Mouse (Mus musculus) midbrain, embryonic 13.5 days (tissue): ENCODE measurements around the gene Sod1. TPM values are rescaled to one million over a fixed set of nuclear protein-coding genes. Genes with fewer than 3 reads are reported as not detected.
"Not testable (repeated sequence)": the region's sequence is repeated elsewhere in the genome, so short reads cannot be mapped to it uniquely, and the experiment has no call there.

Experiments
- ATAC-seq: fragments of 200-750 bp; cut with Nextera tagmentation; 2 replicates; pipeline ENCODE4 v1.8.0; 2017; ENCODE audit warnings: mild to moderate bottlenecking, moderate TSS enrichment, moderate library complexity
- H3K27ac ChIP-seq: fragments of 300-500 bp; sonication (generic); 2 replicates; pipeline ENCODE4 v1.5.1; 2015; ENCODE audit warnings: inconsistent platforms, mild to moderate bottlenecking, moderate library complexity
- H3K27me3 ChIP-seq: fragments of 300-500 bp; sonication (generic); 2 replicates; pipeline ENCODE4 v1.6.1; 2015; ENCODE audit warnings: mild to moderate bottlenecking, inconsistent platforms
- H3K36me3 ChIP-seq: fragments of 300-500 bp; sonication (generic); 2 replicates; pipeline ENCODE4 v1.6.1; 2015; ENCODE audit warnings: mild to moderate bottlenecking, inconsistent platforms
- H3K4me1 ChIP-seq: fragments of 300-500 bp; sonication (generic); replicated peaks from 2 replicates; pipeline ENCODE4 v1.6.1; 2015; ENCODE audit warnings: inconsistent platforms
- H3K4me2 ChIP-seq: fragments of 300-500 bp; sonication (generic); replicated peaks from 2 replicates; pipeline ENCODE4 v1.6.1; 2015; ENCODE audit warnings: moderate library complexity, mild to moderate bottlenecking, inconsistent platforms
- H3K4me3 ChIP-seq: fragments of 300-500 bp; sonication (generic); replicated peaks from 2 replicates; pipeline ENCODE4 v1.5.1; 2015; ENCODE audit warnings: mild to moderate bottlenecking, inconsistent platforms
- H3K9ac ChIP-seq: fragments of 300-500 bp; sonication (generic); replicated peaks from 2 replicates; pipeline ENCODE4 v1.6.1; 2015; ENCODE audit warnings: mild to moderate bottlenecking, inconsistent platforms
- H3K9me3 ChIP-seq: fragments of 300-500 bp; sonication (generic); 2 replicates; pipeline ENCODE4 v1.6.1; 2016; ENCODE audit warnings: mild to moderate bottlenecking, inconsistent platforms
- WGBS: fragments of 180-500 bp; shearing (Covaris S2); methylation state at CpG from one replicate; pipeline ENCODE4 v1.1.7; 2015; 5-methylcytosine and 5-hydroxymethylcytosine counted together
- polyA plus RNA-seq: library from polyadenylated mRNA; unstranded; fragments of >200 nt; fragmentation: Nextera tagmentation; extraction: Ambion mirVana; gene quantifications from 2 replicates; pipeline ENCODE4 v1.2.1, GENCODE M21; 2015

Gene Sod1
- polyA plus RNA-seq, 1 experiment from 2014 or later: 826 TPM

DNA sequence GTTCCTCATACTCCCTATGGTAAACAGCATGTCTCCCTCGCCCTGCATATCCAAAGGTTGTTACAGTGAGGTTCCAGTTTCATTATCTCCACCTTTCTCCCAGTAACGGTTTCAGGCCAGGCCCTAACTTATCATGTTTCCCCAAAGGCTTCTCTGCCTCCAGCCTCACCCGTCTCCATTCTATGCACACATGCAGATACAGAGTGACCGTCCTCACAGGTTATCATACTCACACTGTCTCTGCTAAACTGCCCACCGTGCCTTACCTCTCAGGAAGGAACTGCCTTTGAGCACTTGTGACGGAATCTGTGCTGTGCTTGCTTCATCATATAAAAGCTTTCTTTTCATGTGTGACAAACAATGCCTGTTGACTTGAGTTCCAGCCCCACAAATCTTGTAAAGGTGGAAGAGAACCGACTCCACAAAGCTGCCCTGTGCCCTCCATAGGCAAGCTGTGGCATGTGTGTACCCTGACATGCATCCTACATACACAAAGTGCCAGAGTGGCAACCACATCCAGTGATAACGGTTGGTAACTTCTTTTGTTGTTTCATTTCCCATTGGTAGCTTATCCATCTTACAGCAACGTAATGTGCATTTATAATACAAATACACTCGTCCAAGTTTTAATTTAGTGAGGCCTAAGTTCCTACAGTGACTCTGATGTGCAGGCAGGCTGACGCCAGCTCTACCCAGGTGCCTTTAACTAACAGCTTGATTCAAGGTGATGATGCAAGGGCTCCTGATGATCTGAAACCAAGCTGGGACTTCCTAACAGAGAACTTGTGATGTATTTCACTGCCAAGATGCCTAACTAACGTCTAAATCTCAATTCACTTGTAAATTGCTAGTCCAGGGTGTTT lies 6.8 kb upstream of the Sod1 start:
- H3K4me3 ChIP-seq: no peak overlapping the region
- ATAC-seq: no peak
- H3K27ac ChIP-seq: no peak overlapping the region
- WGBS: 81% methylated on average over 12 of the region's 12 CpGs
- H3K27me3 ChIP-seq: no peaks in the 10 kb centered on the region
- no peaks in the 10 kb centered on the region for H3K9me3 ChIP-seq
- no peaks in the 10 kb centered on the region for H3K4me1 ChIP-seq
- no peak overlapping the region for H3K4me2 ChIP-seq
- no peaks in the 10 kb centered on the region for H3K36me3 ChIP-seq
- H3K9ac ChIP-seq: no peak overlapping the region

DNA sequence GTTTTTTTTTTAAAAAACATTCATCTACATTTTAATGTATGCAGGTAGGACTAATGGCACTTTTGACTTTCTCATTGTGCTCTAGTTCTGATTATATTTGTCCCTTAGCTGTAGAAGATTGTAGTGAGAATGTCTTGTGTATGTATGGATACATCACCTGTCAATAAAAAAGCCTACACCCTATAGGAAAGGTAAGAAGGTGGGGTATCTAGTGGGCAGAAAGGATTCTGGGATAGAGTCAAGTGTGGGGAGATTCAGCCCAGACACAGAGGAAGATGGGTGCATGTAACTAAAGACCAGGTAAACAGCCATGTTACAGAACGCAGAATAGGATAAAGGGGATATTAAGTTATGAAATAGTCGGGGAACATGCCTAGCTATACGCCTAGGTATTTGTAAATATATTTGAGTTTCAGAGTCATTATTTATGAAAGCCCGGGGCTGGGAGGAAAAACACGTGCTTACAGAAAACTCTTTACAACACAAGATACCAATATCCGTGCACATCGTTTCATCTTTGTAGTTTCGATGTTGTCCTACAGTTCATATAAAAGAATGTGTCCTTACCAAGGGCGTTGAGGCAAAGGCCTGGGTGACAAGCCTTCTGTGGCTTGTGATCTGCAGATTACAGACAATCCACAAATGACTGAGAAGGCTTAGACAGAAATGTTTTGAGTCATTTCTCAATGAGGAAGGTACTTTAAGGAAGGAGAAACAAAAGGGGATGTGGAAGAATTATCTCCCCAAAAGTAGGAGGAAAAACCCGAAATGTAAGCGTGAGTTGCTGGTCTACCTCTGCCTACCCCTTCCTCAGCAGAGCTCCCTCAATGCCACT lies 5.6 kb upstream of the Sod1 start:
- no peaks in the 10 kb centered on the region for H3K36me3 ChIP-seq
- no peak overlapping the region for H3K4me2 ChIP-seq
- H3K9ac ChIP-seq: no peak overlapping the region
- 94% methylated on average over 11 of the region's 11 CpGs for WGBS
- H3K4me1 ChIP-seq: 0 out of 2 replicates have a peak, but pooled peaks cover 2% of the 10 kb centered on the region
- H3K4me3 ChIP-seq: no peak overlapping the region
- 0 out of 2 replicates have a peak, but pooled peaks cover 3% of the 10 kb centered on the region for H3K27me3 ChIP-seq
- no peak overlapping the region for H3K27ac ChIP-seq
- ATAC-seq: no peak
- no peaks in the 10 kb centered on the region for H3K9me3 ChIP-seq

- ATAC-seq, H3K36me3 ChIP-seq, H3K4me1 ChIP-seq, H3K4me3 ChIP-seq, H3K27ac ChIP-seq, H3K4me2 ChIP-seq, H3K9me3 ChIP-seq, H3K9ac ChIP-seq, H3K27me3 ChIP-seq: not testable (repeated sequence)
- 87% methylated on average over 5 of the region's 5 CpGs for WGBS
Observed at GRCm38 (mm10) chr16:90215879-90216278, 4.7 kb upstream of the Sod1 start.

GRCm38 (mm10) chr16:90216414-90216813 lies 4.1 kb upstream of the Sod1 start:
- no peak for ATAC-seq
- Histone ChIP-seq H3K9ac (no peak overlapping the region), H3K4me1 (peaks cover 7% of the 10 kb centered on the region), H3K36me3 (no peaks in the 10 kb centered on the region), H3K27me3 (0 out of 2 replicates have a peak, but pooled peaks cover 3% of the 10 kb centered on the region), H3K4me3 (no peak overlapping the region), H3K4me2 (no peak overlapping the region), H3K9me3 (no peaks in the 10 kb centered on the region), H3K27ac (no peak overlapping the region)
- 97% methylated on average over 2 of the region's 2 CpGs for WGBS

- Histone ChIP-seq H3K36me3 (no peaks in the 10 kb centered on the region), H3K4me2 (no peak overlapping the region), H3K4me3 (no peak overlapping the region), H3K27me3 (0 out of 2 replicates have a peak, but pooled peaks cover 3% of the 10 kb centered on the region), H3K9ac (no peak overlapping the region), H3K27ac (no peak overlapping the region), H3K4me1 (peaks cover 16% of the 10 kb centered on the region), H3K9me3 (no peaks in the 10 kb centered on the region)
- 5% methylated on average over 3 of the region's 3 CpGs for WGBS
- ATAC-seq: no peak
Observed at GRCm38 (mm10) chr16:90217356-90217755, 3.2 kb upstream of the Sod1 start.

DNA sequence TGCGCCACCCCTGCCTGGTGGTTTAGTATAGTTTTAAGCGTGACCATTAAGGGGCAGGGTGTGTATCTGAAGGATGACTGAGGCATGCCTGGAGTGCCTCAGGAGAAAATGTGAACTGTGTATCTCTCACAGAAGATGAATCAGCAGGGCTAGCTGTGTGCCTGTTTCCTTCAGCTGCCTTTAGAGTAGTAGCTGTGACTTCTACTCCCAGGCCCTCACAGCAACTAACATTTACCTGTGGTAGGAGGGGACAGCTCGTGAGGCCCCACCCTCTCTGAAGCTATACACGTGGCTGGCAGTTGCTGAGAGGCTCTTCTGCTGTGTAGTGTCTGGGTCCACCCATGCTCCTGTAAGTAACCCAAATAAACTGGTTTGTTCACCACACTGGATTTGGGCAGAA lies 2.6 kb upstream of the Sod1 start:
- no peak overlapping the region for H3K4me3 ChIP-seq

DNA sequence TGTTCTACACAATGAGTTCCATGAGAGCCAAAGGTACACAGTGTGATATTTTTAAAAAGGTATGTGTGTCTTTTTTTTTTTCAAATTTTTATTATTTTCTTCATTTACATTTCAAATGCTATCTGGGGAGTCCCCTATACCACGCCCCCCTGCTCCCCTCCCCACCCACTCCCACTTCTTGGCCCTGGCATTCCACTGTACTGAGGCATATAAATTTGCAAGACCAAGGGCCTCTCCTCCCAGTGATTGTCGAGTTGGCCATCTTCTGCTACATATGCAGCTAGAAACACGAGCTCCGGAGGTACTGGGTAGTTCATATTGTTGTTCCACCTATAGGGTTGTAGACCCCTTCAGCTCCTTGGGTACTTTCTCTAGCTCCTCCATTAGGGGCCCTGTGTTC lies 1.1 kb upstream of the Sod1 start:
- Histone ChIP-seq H3K4me2 (peak overlapping the region; percentile 75; the same call in 1 of the 2 replicates), H3K4me1 (peaks cover 32% of the 10 kb centered on the region)
- H3K27me3 ChIP-seq, H3K9me3 ChIP-seq, H3K36me3 ChIP-seq, H3K4me3 ChIP-seq, H3K9ac ChIP-seq, H3K27ac ChIP-seq, ATAC-seq: not testable (repeated sequence)
- 76% methylated on average over 4 of the region's 4 CpGs for WGBS

More for the DNA sequence above, 2.6 kb upstream of the Sod1 start:
- H3K9me3 ChIP-seq: no peaks in the 10 kb centered on the region
- 72% methylated on average over 4 of the region's 4 CpGs for WGBS
- H3K9ac ChIP-seq: no peak overlapping the region
- no peak for ATAC-seq
- H3K4me1 ChIP-seq: peaks cover 22% of the 10 kb centered on the region
- no peak overlapping the region for H3K4me2 ChIP-seq
- no peaks in the 10 kb centered on the region for H3K36me3 ChIP-seq
- H3K27me3 ChIP-seq: 0 out of 2 replicates have a peak, but pooled peaks cover 3% of the 10 kb centered on the region
- H3K27ac ChIP-seq: no peak overlapping the region

- peak overlapping the region; percentile 94 for H3K27ac ChIP-seq
- ATAC-seq: peak; percentile 87
- H3K9ac ChIP-seq: peak overlapping the region; percentile 95
- no peaks in the 10 kb centered on the region for H3K9me3 ChIP-seq
- peaks cover 32% of the 10 kb centered on the region for H3K4me1 ChIP-seq
- H3K36me3 ChIP-seq: peaks cover 19% of the 10 kb centered on the region
- WGBS: under 1% methylated on average over 50 of the region's 52 CpGs
- H3K4me3 ChIP-seq: peak overlapping the region; percentile 78
- peak overlapping the region; percentile 75 for H3K4me2 ChIP-seq
- H3K27me3 ChIP-seq: 0 out of 2 replicates have a peak, but pooled peaks cover 3% of the 10 kb centered on the region
Observed at GRCm38 (mm10) chr16:90220892-90221431, 408 bp downstream of the Sod1 start.

DNA sequence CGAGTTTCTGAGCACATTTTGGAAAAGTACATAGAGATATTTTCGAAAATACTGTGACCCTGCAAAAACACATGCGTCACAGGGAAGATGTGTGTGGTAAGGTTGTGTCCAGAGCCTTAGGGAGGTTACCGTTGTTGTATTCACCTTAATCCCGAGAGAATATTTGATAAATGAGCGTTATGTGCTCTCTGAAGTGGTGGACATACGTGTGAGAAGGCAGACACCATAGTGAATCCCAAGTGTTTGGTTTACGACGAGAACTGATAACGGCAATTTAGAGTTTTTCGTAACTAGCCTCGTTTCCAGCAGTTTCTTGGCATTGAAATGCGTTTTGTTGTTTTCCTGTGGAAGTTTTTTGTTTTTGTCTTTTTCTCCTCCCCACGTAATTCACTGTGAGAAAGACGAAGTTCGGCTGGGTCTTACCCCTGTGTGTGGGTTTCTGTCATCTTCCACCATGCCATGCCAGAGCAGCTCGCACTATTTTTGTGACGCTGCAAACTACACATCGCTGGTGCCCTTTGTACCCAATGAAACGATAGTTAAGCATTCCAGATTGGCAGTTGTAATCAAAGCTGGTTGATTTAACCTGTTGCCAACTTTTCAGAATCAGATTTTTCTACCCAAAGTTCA lies 1.0 kb downstream of the Sod1 start:
- peak overlapping the region; percentile 95 for H3K9ac ChIP-seq
- ATAC-seq: no peak
- peak overlapping the region; percentile 78 for H3K4me3 ChIP-seq
- no peak overlapping the region for H3K27ac ChIP-seq
- peak overlapping the region; percentile 75 for H3K4me2 ChIP-seq
- H3K27me3 ChIP-seq: 0 out of 2 replicates have a peak, but pooled peaks cover 3% of the 10 kb centered on the region
- 11% methylated on average over 20 of the region's 20 CpGs for WGBS
- H3K4me1 ChIP-seq: peaks cover 32% of the 10 kb centered on the region
- H3K36me3 ChIP-seq: peaks cover 23% of the 10 kb centered on the region
- no peaks in the 10 kb centered on the region for H3K9me3 ChIP-seq

GRCm38 (mm10) chr16:90229897-90230296 lies 9.3 kb downstream of the Sod1 start:
- no peaks in the 10 kb centered on the region for H3K4me1 ChIP-seq
- H3K9me3 ChIP-seq: no peaks in the 10 kb centered on the region
- H3K36me3 ChIP-seq: peaks cover 38% of the 10 kb centered on the region
- H3K9ac ChIP-seq: no peak overlapping the region
- H3K27ac ChIP-seq: no peak overlapping the region
- no peak overlapping the region for H3K4me3 ChIP-seq
- no peaks in the 10 kb centered on the region for H3K27me3 ChIP-seq
- H3K4me2 ChIP-seq: no peak overlapping the region
- WGBS: 87% methylated on average over 6 of the region's 6 CpGs
- no peak for ATAC-seq

- Histone ChIP-seq H3K27ac (no peak overlapping the region), H3K9ac (no peak overlapping the region), H3K27me3 (no peaks in the 10 kb centered on the region), H3K4me1 (no peaks in the 10 kb centered on the region), H3K4me2 (no peak overlapping the region), H3K36me3 (peaks cover 27% of the 10 kb centered on the region), H3K9me3 (no peaks in the 10 kb centered on the region), H3K4me3 (no peak overlapping the region)
- ATAC-seq: no peak
- 92% methylated on average over 7 of the region's 7 CpGs for WGBS
Observed at GRCm38 (mm10) chr16:90231302-90231701, 10.7 kb downstream of the Sod1 start.
